Mouse (Mus musculus): ENCODE measurements at regions not wholly inside any gene's neighbourhood (a gene's known extent, or its start where the extent isn't known, plus 50 kb on each side); places are given as distances from the start of the nearest gene placed in this dataset.

- no peak for DNase-seq (ENCODE audit: low spot score)
Measured at GRCm38 (mm10) chr2:45485477-45485876, 368.3 kb upstream of the Zeb2 start.

GRCm38 (mm10) chr2:45480671-45481070 is 363.5 kb upstream of the Zeb2 start:
- DNase-seq (ENCODE audit: low spot score): no peak

- no peak for DNase-seq (ENCODE audit: low spot score)
Measured at GRCm38 (mm10) chr2:45475996-45476395, 358.8 kb upstream of the Zeb2 start.

GRCm38 (mm10) chr2:45464306-45464705 is 347.1 kb upstream of the Zeb2 start:
- DNase-seq (ENCODE audit: low spot score): no peak

GRCm38 (mm10) chr2:45459410-45459809 is 342.2 kb upstream of the Zeb2 start:
- no peak for DNase-seq (ENCODE audit: low spot score)

GRCm38 (mm10) chr2:45454811-45455210 is 337.6 kb upstream of the Zeb2 start:
- DNase-seq (ENCODE audit: low spot score): no peak

- no peak for DNase-seq (ENCODE audit: low spot score)
Measured at GRCm38 (mm10) chr2:45439146-45439545, 322.0 kb upstream of the Zeb2 start.

GRCm38 (mm10) chr2:45438739-45439138 is 321.5 kb upstream of the Zeb2 start:
- DNase-seq (ENCODE audit: low spot score): no peak

- DNase-seq (ENCODE audit: low spot score): peak; percentile 21
Measured at GRCm38 (mm10) chr2:45435261-45435980, 318.2 kb upstream of the Zeb2 start.

- DNase-seq (ENCODE audit: low spot score): no peak
Measured at GRCm38 (mm10) chr2:45434789-45435188, 317.6 kb upstream of the Zeb2 start.

GRCm38 (mm10) chr2:45434169-45434568 is 317.0 kb upstream of the Zeb2 start:
- DNase-seq (ENCODE audit: low spot score): no peak

- no peak for DNase-seq (ENCODE audit: low spot score)
Measured at GRCm38 (mm10) chr2:45431366-45431765, 314.2 kb upstream of the Zeb2 start.

GRCm38 (mm10) chr2:45421774-45422173 is 304.6 kb upstream of the Zeb2 start:
- DNase-seq (ENCODE audit: low spot score): no peak

- DNase-seq (ENCODE audit: low spot score): no peak
Measured at GRCm38 (mm10) chr2:45408136-45408535, 290.9 kb upstream of the Zeb2 start.

GRCm38 (mm10) chr2:45389902-45390492 is 272.8 kb upstream of the Zeb2 start:
- DNase-seq (ENCODE audit: low spot score): peak; percentile 27

- DNase-seq (ENCODE audit: low spot score): no peak
Measured at GRCm38 (mm10) chr2:45371268-45371667, 254.1 kb upstream of the Zeb2 start.

- no peak for DNase-seq (ENCODE audit: low spot score)
Measured at GRCm38 (mm10) chr2:45370615-45370968, 253.4 kb upstream of the Zeb2 start.

GRCm38 (mm10) chr2:45369914-45370614 is 252.9 kb upstream of the Zeb2 start:
- no peak for DNase-seq (ENCODE audit: low spot score)

- DNase-seq (ENCODE audit: low spot score): no peak
Measured at GRCm38 (mm10) chr2:45369432-45369831, 252.2 kb upstream of the Zeb2 start.

- DNase-seq (ENCODE audit: low spot score): no peak
Measured at GRCm38 (mm10) chr2:45367436-45368193, 250.4 kb upstream of the Zeb2 start.

GRCm38 (mm10) chr2:45357266-45357665 is 240.1 kb upstream of the Zeb2 start:
- no peak for DNase-seq (ENCODE audit: low spot score)

- DNase-seq (ENCODE audit: low spot score): peak; percentile 24
Measured at GRCm38 (mm10) chr2:45356558-45357170, 239.5 kb upstream of the Zeb2 start.
